Mouse (Mus musculus) embryonic facial prominence, embryonic 13.5 days (tissue): ENCODE data around the gene Drc3. TPM values are rescaled to one million over a fixed set of nuclear protein-coding genes. Genes with fewer than 3 reads are reported as not detected.

Experiments
- ATAC-seq: fragments of 200-750 bp; cut with Nextera tagmentation; 2 replicates; pipeline ENCODE4 v1.8.0; 2017; ENCODE audit warnings: low read depth; ENCODE audit not compliant: insufficient number of reproducible peaks, insufficient read depth, low FRiP score, low TSS enrichment
- H3K27ac ChIP-seq: fragments of 300-500 bp; sonication (generic); 2 replicates; pipeline ENCODE4 v1.5.1; 2015; ENCODE audit warnings: moderate library complexity, mild to moderate bottlenecking, inconsistent platforms
- H3K27me3 ChIP-seq: fragments of 300-500 bp; sonication (generic); 2 replicates; pipeline ENCODE4 v1.6.1; 2015; ENCODE audit warnings: mild to moderate bottlenecking, inconsistent platforms
- H3K36me3 ChIP-seq: fragments of 300-500 bp; sonication (generic); 2 replicates; pipeline ENCODE4 v1.6.1; 2015; ENCODE audit warnings: mild to moderate bottlenecking, inconsistent platforms
- H3K4me1 ChIP-seq: fragments of 300-500 bp; sonication (generic); 2 replicates; pipeline ENCODE4 v1.6.1; 2015; ENCODE audit warnings: inconsistent platforms
- H3K4me2 ChIP-seq: fragments of 300-500 bp; sonication (generic); 2 replicates; pipeline ENCODE4 v1.6.1; 2015; ENCODE audit warnings: moderate library complexity, mild to moderate bottlenecking, inconsistent platforms
- H3K4me3 ChIP-seq: fragments of 300-500 bp; sonication (generic); 2 replicates; pipeline ENCODE4 v1.5.1; 2015; ENCODE audit warnings: mild to moderate bottlenecking, inconsistent platforms
- H3K9ac ChIP-seq: fragments of 300-500 bp; sonication (generic); 2 replicates; pipeline ENCODE4 v1.6.1; 2015; ENCODE audit warnings: mild to moderate bottlenecking, inconsistent platforms
- H3K9me3 ChIP-seq: fragments of 300-500 bp; sonication (generic); 2 replicates; pipeline ENCODE4 v1.6.1; 2016; ENCODE audit warnings: inconsistent platforms
- WGBS: fragments of 180-500 bp; shearing (Covaris S2); methylation state at CpG from one replicate; pipeline ENCODE4 v1.1.7; 2015; ENCODE audit warnings: mixed read lengths; 5-methylcytosine and 5-hydroxymethylcytosine counted together
- polyA plus RNA-seq: library from polyadenylated mRNA; unstranded; fragments of >200 nt; fragmentation: Nextera tagmentation; extraction: Ambion mirVana; gene quantifications from 2 replicates; pipeline ENCODE4 v1.2.1, GENCODE M21; 2015

Gene Drc3
- polyA plus RNA-seq, 1 experiment from 2014 or later = 2.4 TPM

DNA sequence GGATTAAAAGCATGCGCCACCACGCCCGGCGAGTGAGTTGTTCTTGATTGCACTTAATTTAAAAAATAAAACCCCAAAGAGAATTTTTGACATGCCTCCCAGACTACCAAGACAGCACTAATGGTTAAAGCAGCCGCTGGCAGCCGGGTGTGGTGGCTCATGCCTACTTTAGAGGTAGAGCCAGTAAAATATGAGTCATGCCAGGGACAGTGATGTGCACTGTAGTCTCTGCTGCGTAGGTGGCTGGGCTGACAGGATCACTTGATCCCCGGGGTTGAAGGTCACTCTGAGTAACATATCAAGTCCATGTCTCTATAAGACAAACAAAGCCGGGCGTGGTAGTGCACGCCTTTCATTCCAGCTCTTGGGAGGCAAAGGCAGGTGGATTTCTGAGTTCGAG lies 13.8 kb upstream of the Drc3 start:
- no peak for ATAC-seq
- no peak overlapping the region for H3K9ac ChIP-seq
- H3K27me3 ChIP-seq = no peaks in the 10 kb centered on the region

DNA sequence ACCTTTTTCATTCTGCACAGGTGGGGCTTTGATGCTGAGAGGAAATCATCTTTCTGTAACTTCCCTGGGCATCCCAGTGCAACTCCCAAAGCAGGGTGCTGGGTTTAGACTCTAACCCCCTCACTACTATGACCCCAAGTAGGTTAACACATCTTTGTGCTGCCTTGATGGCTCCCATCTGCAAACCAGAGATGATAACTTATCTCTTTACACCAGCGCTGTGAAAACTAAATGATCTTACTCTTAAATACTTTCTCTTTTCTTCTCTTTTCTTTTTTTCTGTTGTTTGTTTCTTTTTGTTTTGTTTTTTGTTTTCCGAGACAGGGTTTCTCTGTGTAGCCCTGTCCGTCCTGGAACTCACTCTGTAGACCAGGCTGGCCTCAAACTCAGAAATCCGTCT lies 7.3 kb upstream of the Drc3 start:
- Histone ChIP-seq H3K27ac (no peak overlapping the region), H3K9me3 (no peaks in the 10 kb centered on the region), H3K9ac (no peak overlapping the region), H3K27me3 (no peaks in the 10 kb centered on the region), H3K4me3 (no peak overlapping the region), H3K4me1 (no peaks in the 10 kb centered on the region), H3K4me2 (no peak overlapping the region), H3K36me3 (no peaks in the 10 kb centered on the region)
- 84% methylated on average over 4 of the region's 4 CpGs for WGBS
- ATAC-seq = no peak

More for the DNA sequence above, 13.8 kb upstream of the Drc3 start:
- Histone ChIP-seq H3K36me3 (peaks cover 5% of the 10 kb centered on the region; the same call in 1 of the 2 replicates), H3K4me3 (no peak overlapping the region), H3K4me2 (no peak overlapping the region), H3K9me3 (no peaks in the 10 kb centered on the region), H3K27ac (no peak overlapping the region), H3K4me1 (no peaks in the 10 kb centered on the region)
- 92% methylated on average over 12 of the region's 12 CpGs for WGBS

DNA sequence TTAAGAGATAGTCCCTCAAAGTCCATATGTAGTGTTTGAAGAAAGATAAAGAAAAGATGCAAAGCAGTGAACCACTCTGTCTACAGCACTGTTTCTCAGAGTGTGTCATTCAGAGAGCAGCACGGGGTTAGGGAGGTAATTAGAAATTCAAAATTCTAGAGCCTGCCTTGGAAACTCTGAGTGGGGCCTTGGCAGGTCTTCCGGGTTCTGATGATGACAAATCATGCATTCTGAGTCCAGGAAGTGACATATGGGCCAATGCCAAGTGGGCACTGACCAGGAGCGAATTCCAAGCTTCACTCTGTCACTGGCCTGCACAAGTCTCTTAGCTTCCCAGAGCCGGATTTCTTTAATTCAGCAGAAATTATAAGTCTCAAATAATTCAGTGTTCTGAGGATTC lies 6.6 kb upstream of the Drc3 start:
- Histone ChIP-seq H3K27ac (no peak overlapping the region), H3K27me3 (no peaks in the 10 kb centered on the region), H3K4me3 (no peak overlapping the region), H3K9ac (no peak overlapping the region), H3K36me3 (no peaks in the 10 kb centered on the region), H3K4me2 (no peak overlapping the region), H3K4me1 (peaks cover 5% of the 10 kb centered on the region), H3K9me3 (no peaks in the 10 kb centered on the region)
- 74% methylated on average over 4 of the region's 4 CpGs for WGBS
- ATAC-seq = no peak

DNA sequence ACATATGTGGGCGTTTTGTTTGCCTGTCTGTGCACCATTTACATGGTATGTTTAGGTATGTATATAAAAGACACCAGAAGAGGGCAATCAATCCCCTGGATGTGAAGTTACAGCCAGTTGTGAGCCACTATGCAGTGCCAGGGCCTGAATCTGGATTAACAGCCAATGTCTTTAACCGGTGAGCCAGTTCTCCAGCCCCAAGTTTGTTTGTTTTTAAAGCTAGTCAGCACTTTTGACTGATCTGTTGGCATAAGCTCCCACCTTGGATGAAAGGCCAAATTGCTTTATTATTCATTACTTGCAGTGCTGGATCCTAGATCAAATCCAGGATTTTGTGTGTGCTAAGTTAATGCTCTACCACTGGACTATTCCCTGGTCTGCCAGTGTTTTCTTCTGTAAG lies 1.7 kb upstream of the Drc3 start:
- Histone ChIP-seq H3K27me3 (no peaks in the 10 kb centered on the region), H3K4me2 (peak overlapping the region; percentile 86), H3K4me3 (peak overlapping the region; percentile 79), H3K36me3 (no peaks in the 10 kb centered on the region), H3K4me1 (peaks cover 15% of the 10 kb centered on the region), H3K9ac (peak overlapping the region; percentile 83; the same call in 1 of the 2 replicates), H3K9me3 (no peaks in the 10 kb centered on the region), H3K27ac (0 out of 2 replicates have a peak overlapping the region, but pooled peaks have one; percentile 58)
- WGBS = 59% methylated on average over 2 of the region's 2 CpGs
- no peak for ATAC-seq

DNA sequence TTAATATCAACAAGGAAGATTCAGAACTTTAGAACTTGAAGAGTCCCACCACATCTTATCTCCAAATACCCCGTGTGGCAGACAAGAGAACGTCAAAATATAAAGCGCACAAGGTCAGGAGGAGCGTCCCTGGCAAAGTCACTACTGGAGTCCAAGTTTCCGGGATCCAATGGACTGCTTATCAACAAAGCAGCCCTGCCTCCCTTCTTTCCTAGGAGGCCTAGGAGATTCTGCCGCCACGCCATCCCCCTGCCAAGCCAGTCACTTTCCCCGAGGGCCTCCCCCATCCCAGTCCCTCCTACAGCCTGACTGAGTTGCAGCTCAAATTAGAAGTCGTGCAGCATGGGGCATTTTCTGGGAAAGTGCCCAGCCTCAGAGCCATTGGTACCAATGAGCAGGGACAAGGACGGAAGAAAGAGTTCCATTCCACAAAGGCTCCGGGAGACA lies 1.2 kb upstream of the Drc3 start:
- Histone ChIP-seq H3K27me3 (no peaks in the 10 kb centered on the region), H3K4me2 (peak overlapping the region; percentile 86), H3K36me3 (no peaks in the 10 kb centered on the region), H3K9me3 (no peaks in the 10 kb centered on the region), H3K4me1 (peaks cover 15% of the 10 kb centered on the region), H3K27ac (peak overlapping the region; percentile 58; the same call in 1 of the 2 replicates), H3K9ac (peak overlapping the region; percentile 83), H3K4me3 (peak overlapping the region; percentile 79)
- ATAC-seq = no peak
- 24% methylated on average over 11 of the region's 11 CpGs for WGBS

DNA sequence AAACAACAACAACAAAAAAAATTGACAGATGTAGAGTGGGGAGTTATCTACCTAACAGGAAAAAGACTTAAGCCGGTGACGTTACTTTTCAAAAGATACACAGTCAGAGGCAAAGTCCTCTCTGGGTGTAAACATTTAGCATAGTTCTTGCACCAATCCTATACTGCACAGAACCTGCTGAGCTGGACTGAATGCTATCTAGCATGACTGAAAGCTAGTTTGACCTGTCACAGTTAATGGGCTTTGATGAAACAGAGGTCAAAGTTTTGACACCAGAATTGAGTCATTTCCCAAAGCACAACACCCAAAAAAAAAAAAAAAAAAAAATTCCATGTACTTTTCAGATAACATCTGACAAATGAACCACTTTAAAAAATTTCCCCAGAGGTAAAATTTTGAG lies 2.8 kb downstream of the Drc3 start:
- no peaks in the 10 kb centered on the region for H3K36me3 ChIP-seq
- no peak overlapping the region for H3K4me2 ChIP-seq
- no peaks in the 10 kb centered on the region for H3K9me3 ChIP-seq
- ATAC-seq = no peak
- no peaks in the 10 kb centered on the region for H3K27me3 ChIP-seq
- peaks cover 15% of the 10 kb centered on the region for H3K4me1 ChIP-seq
- no peak overlapping the region for H3K4me3 ChIP-seq
- no peak overlapping the region for H3K9ac ChIP-seq
- 83% methylated on average over 2 of the region's 2 CpGs for WGBS
- no peak overlapping the region for H3K27ac ChIP-seq

DNA sequence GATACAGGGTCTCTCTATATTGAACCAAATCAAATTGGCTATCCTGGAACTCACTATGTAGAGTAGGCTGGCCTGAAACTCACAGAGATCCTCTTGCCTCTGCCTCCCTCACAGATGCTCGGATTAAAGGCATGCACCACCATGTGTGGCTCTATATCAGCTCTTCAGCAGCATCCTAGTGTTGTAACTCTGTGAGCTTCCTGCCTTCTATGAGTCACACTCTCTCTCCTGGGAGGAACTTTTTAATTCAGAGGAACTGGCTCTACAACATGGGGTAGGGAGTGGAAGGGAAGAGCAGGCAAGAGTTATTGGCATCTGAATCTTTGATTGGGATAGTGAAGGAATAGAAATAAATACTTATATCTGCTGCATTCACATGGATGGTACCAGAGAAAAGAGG lies 4.0 kb downstream of the Drc3 start:
- WGBS = 44% methylated on average over 1 of the region's 1 CpGs
- Histone ChIP-seq H3K4me1 (peaks cover 4% of the 10 kb centered on the region), H3K4me2 (no peak overlapping the region), H3K4me3 (no peak overlapping the region), H3K9me3 (no peaks in the 10 kb centered on the region), H3K9ac (no peak overlapping the region), H3K27ac (no peak overlapping the region), H3K27me3 (no peaks in the 10 kb centered on the region), H3K36me3 (no peaks in the 10 kb centered on the region)
- ATAC-seq = no peak

DNA sequence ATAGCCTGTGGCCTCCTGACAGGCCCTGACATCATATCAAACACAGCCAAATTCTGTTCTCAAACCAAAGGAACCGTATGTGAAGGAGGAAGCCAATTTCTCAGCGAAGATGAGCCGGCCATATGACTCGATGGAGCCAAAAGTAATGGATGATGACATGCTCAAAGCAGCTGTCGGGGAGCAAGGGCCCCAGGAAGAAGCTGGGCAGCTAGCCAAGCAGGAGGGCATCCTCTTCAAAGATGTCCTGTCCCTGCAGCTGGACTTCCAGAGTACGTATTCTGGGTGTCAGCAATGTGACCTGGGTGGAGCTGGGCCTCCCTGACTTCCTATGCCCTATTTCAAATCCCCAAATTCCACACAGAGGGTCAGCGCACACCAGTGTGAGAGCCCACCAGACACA lies 5.4 kb downstream of the Drc3 start:
- no peaks in the 10 kb centered on the region for H3K27me3 ChIP-seq
- H3K4me3 ChIP-seq = no peak overlapping the region
- H3K4me2 ChIP-seq = no peak overlapping the region
- H3K9me3 ChIP-seq = no peaks in the 10 kb centered on the region
- no peak overlapping the region for H3K9ac ChIP-seq
- H3K36me3 ChIP-seq = no peaks in the 10 kb centered on the region
- WGBS = 79% methylated on average over 7 of the region's 7 CpGs
- no peak for ATAC-seq
- H3K4me1 ChIP-seq = peaks cover 2% of the 10 kb centered on the region; the same call in 1 of the 2 replicates
- H3K27ac ChIP-seq = no peak overlapping the region

DNA sequence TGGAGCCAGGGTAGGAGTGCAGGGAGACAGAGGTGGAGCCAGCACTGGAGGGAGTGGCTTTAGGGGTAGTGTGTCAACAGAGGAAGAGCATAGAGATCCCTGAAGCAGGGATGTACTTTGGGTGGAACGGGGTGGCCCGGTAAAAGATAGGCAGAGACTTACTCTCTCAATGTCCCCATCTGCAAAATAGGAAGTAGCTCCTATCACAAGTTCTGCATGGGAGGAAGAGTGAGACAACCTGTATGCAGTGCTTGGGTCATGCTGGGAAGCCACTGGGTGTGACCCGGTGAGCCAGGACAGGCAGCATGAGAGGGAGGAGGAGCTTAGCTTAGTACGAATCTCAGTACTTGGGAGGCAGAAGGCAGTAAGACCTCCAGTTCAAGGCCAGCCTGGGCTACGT lies 6.0 kb downstream of the Drc3 start:
- ATAC-seq = no peak
- Histone ChIP-seq H3K9me3 (no peaks in the 10 kb centered on the region), H3K27ac (no peak overlapping the region), H3K36me3 (no peaks in the 10 kb centered on the region), H3K27me3 (no peaks in the 10 kb centered on the region), H3K4me3 (no peak overlapping the region), H3K4me1 (no peaks in the 10 kb centered on the region), H3K4me2 (no peak overlapping the region), H3K9ac (no peak overlapping the region)
- WGBS = 66% methylated on average over 5 of the region's 5 CpGs

DNA sequence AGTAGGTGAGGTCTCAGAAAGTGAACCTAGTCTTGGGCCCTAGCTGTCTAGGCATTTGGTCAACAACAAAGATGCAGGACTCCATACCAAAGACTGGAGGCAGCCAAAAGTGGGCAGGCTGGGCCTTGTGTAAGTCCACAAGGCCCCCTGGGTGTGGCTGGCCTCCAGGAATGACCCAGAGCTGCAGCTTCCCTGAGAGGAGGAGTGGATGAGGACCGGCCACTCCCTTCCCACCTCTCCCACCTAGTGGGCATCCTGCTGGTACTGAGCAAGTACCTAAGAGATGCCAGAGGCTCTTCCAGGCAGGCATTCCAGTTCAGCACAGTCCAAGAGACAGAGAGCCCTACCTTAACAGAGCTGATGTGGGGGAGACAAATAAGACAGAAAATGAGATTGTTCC lies 6.8 kb downstream of the Drc3 start:
- Histone ChIP-seq H3K27ac (no peak overlapping the region), H3K9me3 (no peaks in the 10 kb centered on the region), H3K9ac (no peak overlapping the region), H3K36me3 (no peaks in the 10 kb centered on the region), H3K4me1 (no peaks in the 10 kb centered on the region), H3K4me3 (no peak overlapping the region), H3K4me2 (no peak overlapping the region), H3K27me3 (no peaks in the 10 kb centered on the region)
- ATAC-seq = no peak
- 79% methylated on average over 1 of the region's 1 CpGs for WGBS

DNA sequence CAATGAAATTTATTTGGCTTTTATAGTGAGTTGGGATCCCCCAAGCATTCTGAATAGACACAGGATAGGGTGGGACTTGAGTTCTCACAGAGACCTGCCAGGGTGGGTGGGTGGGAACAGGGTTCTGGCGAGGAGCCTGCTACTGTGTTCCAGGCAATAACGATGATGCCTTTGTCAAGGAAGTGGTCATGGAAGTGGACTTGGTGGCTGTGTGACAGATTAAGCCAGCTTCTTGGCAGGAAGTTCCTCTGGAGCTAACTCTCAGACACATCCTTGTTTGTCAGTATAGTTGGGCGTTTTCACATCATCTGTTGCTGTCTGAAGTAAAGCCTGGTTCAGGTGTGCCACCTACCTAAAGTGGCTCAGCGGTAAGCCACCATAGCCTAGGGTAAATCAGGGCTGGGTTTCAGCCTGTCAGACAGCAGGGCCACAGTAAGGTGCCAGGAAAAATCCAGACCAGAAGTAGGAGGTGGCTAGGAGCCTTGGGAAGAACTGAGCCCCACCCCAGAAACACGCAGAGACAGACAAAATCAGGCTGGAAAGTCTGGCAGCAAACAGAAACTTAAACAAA lies 7.6 kb downstream of the Drc3 start:
- peaks cover 8% of the 10 kb centered on the region for H3K4me1 ChIP-seq
- no peak overlapping the region for H3K4me3 ChIP-seq
- no peak overlapping the region for H3K4me2 ChIP-seq
- no peaks in the 10 kb centered on the region for H3K9me3 ChIP-seq
- no peak overlapping the region for H3K27ac ChIP-seq
- no peaks in the 10 kb centered on the region for H3K27me3 ChIP-seq
- H3K9ac ChIP-seq = no peak overlapping the region
- no peaks in the 10 kb centered on the region for H3K36me3 ChIP-seq
- ATAC-seq = no peak
- 78% methylated on average over 5 of the region's 5 CpGs for WGBS

DNA sequence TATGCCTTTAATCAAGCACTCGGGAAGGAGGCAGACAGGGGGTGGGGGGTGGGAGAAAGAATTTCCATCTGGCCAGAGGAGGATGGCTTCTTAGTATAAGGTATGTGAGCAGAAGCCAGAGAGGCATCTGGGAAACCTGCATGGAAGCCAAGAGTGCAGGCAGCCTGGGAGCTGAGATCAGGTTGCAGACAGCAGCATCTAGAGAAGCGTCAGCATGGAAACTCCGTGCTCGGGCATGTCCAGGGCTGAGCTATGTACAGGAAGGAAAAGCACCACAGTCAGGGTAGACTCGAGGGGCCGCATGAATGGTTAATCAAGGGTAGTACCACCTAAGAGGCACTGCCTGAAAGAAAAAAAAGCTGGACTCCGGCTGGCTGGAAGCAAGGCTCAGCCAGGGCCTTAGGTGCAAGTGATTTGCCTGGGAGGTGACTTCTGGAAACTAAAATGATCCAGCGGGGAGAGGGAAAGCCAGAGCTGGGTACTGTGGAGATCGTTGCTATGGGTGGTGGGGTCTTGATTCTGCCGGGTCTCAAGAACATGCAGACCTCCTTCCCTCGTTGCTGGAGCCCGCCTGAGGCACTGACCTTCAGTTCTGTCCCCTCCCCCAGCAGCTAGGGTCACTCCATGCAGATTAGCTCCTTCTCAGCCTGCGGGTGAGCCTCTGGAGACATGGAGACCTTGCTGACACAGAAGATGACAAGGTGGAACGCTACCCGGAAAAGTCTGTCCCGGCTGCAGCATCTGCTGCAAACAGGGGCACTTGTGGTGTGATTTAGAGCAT lies 13.3 kb downstream of the Drc3 start:
- H3K9me3 ChIP-seq = no peaks in the 10 kb centered on the region
- no peaks in the 10 kb centered on the region for H3K36me3 ChIP-seq
- H3K4me2 ChIP-seq = peak overlapping the region; percentile 44
- peak overlapping the region; percentile 32 for H3K9ac ChIP-seq
- H3K4me1 ChIP-seq = peaks cover 22% of the 10 kb centered on the region
- H3K27ac ChIP-seq = peak overlapping the region; percentile 87
- 11% methylated on average over 16 of the region's 16 CpGs for WGBS
- H3K4me3 ChIP-seq = 0 out of 2 replicates have a peak overlapping the region, but pooled peaks have one; percentile 2
- ATAC-seq = peak; percentile 84
- H3K27me3 ChIP-seq = no peaks in the 10 kb centered on the region
